Mouse (Mus musculus) forebrain, embryonic 14.5 days (tissue): ENCODE results near the gene Jam2. TPM values are rescaled to one million over a fixed set of nuclear protein-coding genes. Genes with fewer than 3 reads are reported as not detected.

ENCODE experiments used
- ATAC-seq: fragments of 200-750 bp; cut with Nextera tagmentation; 2 replicates; pipeline ENCODE4 v1.8.0; 2017; ENCODE audit warnings: mild to moderate bottlenecking, moderate library complexity
- DNase-seq: peaks from one replicate; pipeline ENCODE4 v3.0.0-alpha.2; 2015; ENCODE audit warnings: low spot score
- H3K27ac ChIP-seq: fragments of 300-500 bp; sonication (generic); 2 replicates; pipeline ENCODE4 v1.5.1; 2014; ENCODE audit warnings: low read depth, mild to moderate bottlenecking, control low read depth, low read length, moderate library complexity
- H3K27me3 ChIP-seq: fragments of 300-500 bp; sonication (generic); replicated peaks from 2 replicates; pipeline ENCODE4 v1.6.1; 2014; ENCODE audit warnings: low read length, control low read depth, mixed read lengths; ENCODE audit not compliant: control insufficient read depth, insufficient read depth
- H3K36me3 ChIP-seq: fragments of 300-500 bp; sonication (generic); 2 replicates; pipeline ENCODE4 v1.6.1; 2014; ENCODE audit warnings: low read length, control low read depth; ENCODE audit not compliant: control insufficient read depth, insufficient read depth
- H3K4me1 ChIP-seq: fragments of 300-500 bp; sonication (generic); 2 replicates; pipeline ENCODE4 v1.6.1; 2014; ENCODE audit warnings: antibody characterized with exemption, low read length, control low read depth; ENCODE audit not compliant: control insufficient read depth, insufficient read depth
- H3K4me2 ChIP-seq: fragments of 300-500 bp; sonication (generic); 2 replicates; pipeline ENCODE4 v1.6.1; 2014; ENCODE audit warnings: mild to moderate bottlenecking, control low read depth, low read length
- H3K4me3 ChIP-seq: fragments of 300-500 bp; sonication (generic); 2 replicates; pipeline ENCODE4 v1.5.1; 2014; ENCODE audit warnings: low read depth, low read length, control low read depth
- H3K9ac ChIP-seq: fragments of 300-500 bp; sonication (generic); 2 replicates; pipeline ENCODE4 v1.6.1; 2014; ENCODE audit warnings: mild to moderate bottlenecking, low read length, control low read depth, moderate library complexity
- H3K9me3 ChIP-seq: fragments of 300-500 bp; sonication (generic); replicated peaks from 2 replicates; pipeline ENCODE4 v1.6.1; 2016; ENCODE audit warnings: low read length, control low read depth, mixed read lengths; ENCODE audit not compliant: control insufficient read depth
- WGBS: fragments of 180-500 bp; shearing (Covaris S2); extraction: QIAGEN DNeasy Blood & Tissue Kit; methylation state at CpG from one replicate; pipeline ENCODE4 v1.1.7; 2014; 5-methylcytosine and 5-hydroxymethylcytosine counted together
- polyA plus RNA-seq: library from polyadenylated mRNA; unstranded; fragments of >200 nt; fragmentation: Nextera tagmentation; extraction: Ambion mirVana; gene quantifications from 2 replicates; pipeline ENCODE4 v1.2.1, GENCODE M21; 2014

The Jam2 gene
- polyA plus RNA-seq, 1 experiment from 2014 or later: 28.9 TPM

GRCm38 (mm10) chr16:84825009-84825408 lies 51.1 kb downstream of the Jam2 start:
- Histone ChIP-seq H3K4me3 (no peak overlapping the region), H3K9me3 (no peaks in the 10 kb centered on the region), H3K27me3 (no peaks in the 10 kb centered on the region), H3K27ac (peak overlapping the region; percentile 7; the same call in 1 of the 2 replicates), H3K4me2 (no peak overlapping the region), H3K36me3 (peaks cover 85% of the 10 kb centered on the region), H3K4me1 (no peaks in the 10 kb centered on the region), H3K9ac (no peak overlapping the region)
- WGBS: 49% methylated on average over 6 of the region's 6 CpGs
- DNase-seq (peak; percentile 37), ATAC-seq (peak; percentile 51; the same call in 1 of the 2 replicates)

DNA sequence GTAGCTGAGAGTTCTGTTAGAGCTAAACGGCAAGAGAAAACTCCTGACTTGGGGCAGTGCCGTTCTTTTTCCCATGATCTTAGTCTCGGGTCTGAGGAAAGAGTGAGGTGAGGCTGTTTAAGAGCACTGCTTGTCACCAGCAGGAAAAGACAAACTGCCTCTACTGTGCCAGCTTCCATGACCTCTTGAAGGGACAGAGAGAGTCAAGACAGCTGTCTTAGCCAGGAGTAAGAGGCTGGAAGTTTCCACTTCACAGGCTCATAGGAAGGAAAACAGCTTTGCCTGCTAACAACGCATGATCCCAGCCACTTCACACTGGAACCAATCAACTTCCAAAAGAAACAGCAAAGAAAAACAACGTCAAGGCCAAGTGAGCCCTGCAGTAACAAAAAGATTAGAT lies 57.8 kb downstream of the Jam2 start:
- Histone ChIP-seq H3K4me2 (no peak overlapping the region), H3K36me3 (peaks cover 49% of the 10 kb centered on the region), H3K9me3 (no peaks in the 10 kb centered on the region), H3K27ac (no peak overlapping the region), H3K4me1 (peaks cover 10% of the 10 kb centered on the region), H3K4me3 (no peak overlapping the region), H3K9ac (no peak overlapping the region), H3K27me3 (no peaks in the 10 kb centered on the region)
- WGBS: 90% methylated on average over 5 of the region's 5 CpGs
- DNase-seq (no peak), ATAC-seq (no peak)

- ATAC-seq (no peak), DNase-seq (peak; percentile 28)
- H3K9me3 ChIP-seq: no peaks in the 10 kb centered on the region
- peaks cover 39% of the 10 kb centered on the region for H3K36me3 ChIP-seq
- peaks cover 14% of the 10 kb centered on the region for H3K4me1 ChIP-seq
- H3K27ac ChIP-seq: no peak overlapping the region
- 75% methylated on average over 5 of the region's 5 CpGs for WGBS
- H3K4me3 ChIP-seq: no peak overlapping the region
- no peak overlapping the region for H3K9ac ChIP-seq
- H3K4me2 ChIP-seq: no peak overlapping the region
- H3K27me3 ChIP-seq: no peaks in the 10 kb centered on the region
Observed at GRCm38 (mm10) chr16:84832736-84833135, 58.8 kb downstream of the Jam2 start.

GRCm38 (mm10) chr16:84834344-84834743 lies 60.4 kb downstream of the Jam2 start:
- no peak for DNase-seq
- no peak for ATAC-seq
- Histone ChIP-seq H3K4me1 (peaks cover 14% of the 10 kb centered on the region), H3K36me3 (peaks cover 31% of the 10 kb centered on the region), H3K4me3 (peak overlapping the region; percentile 93), H3K27me3 (no peaks in the 10 kb centered on the region), H3K9me3 (no peaks in the 10 kb centered on the region), H3K4me2 (peak overlapping the region; percentile 87), H3K9ac (peak overlapping the region; percentile 95), H3K27ac (peak overlapping the region; percentile 94)
- WGBS: under 1% methylated on average over 22 of the region's 22 CpGs

DNA sequence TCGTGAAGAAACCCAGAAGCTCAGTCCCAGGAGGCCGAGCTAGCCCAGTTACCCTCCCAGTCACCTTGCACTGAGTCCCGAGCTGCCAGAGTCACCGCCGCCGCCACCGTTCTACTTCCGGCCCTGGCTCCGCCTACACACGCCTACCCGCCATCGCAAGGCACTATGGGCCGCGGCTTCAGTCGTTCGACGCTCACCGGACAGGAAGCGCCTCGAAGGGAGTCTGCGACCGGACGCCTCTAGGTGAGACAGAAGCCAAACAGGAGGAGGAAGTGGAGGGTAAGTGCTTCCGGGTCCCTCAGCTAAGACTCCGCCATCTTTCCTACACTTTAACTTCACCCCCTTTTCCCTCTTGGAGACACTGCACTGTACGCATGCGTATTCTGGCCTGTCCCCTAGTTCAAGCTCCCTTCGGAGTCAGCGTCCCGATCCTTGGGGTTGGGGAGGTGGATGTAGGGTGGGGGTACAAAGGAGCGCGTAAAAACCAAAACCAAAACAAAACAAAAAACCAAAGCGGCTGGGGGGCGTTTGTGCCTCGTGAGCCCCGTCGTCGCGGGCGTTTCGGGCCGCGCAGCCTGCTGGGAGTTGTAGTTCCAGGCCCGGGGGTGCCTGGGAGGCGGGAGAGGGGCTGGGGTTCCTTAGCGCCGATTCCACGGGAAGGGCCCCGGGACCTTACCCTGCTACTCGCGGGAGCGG lies 61.0 kb downstream of the Jam2 start, which contains the start of gene Gabpa:
TSS of gene Gabpa (plus strand) at position 181 of the 696 bp plus-strand sequence.
- Histone ChIP-seq H3K27me3 (no peaks in the 10 kb centered on the region), H3K4me3 (peak within 1 kb of the TSS; percentile 93), H3K9ac (peak within 1 kb of the TSS; percentile 95), H3K27ac (peak within 1 kb of the TSS; percentile 94), H3K36me3 (peaks cover 29% of the 10 kb centered on the region), H3K4me2 (peak within 1 kb of the TSS; percentile 87), H3K4me1 (peaks cover 14% of the 10 kb centered on the region), H3K9me3 (no peaks in the 10 kb centered on the region)
- ATAC-seq (peak; percentile 96), DNase-seq (peak; percentile 97)
- under 1% methylated on average over 52 of the region's 52 CpGs for WGBS

DNA sequence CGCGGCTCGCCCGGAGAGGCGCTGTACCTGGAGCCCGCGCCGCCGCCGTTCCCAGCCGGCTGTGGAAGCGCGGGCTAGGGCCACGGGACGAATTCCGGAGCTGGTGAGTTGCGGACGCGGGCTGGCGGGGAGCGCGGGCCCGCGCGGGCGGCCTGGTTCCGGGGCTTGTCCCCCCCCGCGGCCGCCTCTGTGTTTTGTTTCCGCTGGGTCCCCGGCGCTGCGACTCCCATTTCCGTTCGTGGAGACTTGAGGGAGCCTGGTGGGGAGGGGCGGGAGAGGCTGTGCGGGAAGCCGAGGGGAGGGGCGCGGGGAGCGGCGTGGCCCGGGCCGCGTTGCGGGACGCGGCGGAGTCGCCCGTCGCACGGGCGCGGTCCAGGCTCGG lies 61.5 kb downstream of the Jam2 start, which contains the start of gene Atp5j:
TSS of gene Atp5j (minus strand) at position 185 of the 382 bp plus-strand sequence.
- H3K27me3 ChIP-seq: no peaks in the 10 kb centered on the region
- H3K9me3 ChIP-seq: no peaks in the 10 kb centered on the region
- peak; percentile 81 for DNase-seq
- H3K9ac ChIP-seq: peak within 1 kb of the TSS; percentile 95
- H3K27ac ChIP-seq: peak within 1 kb of the TSS; percentile 94
- H3K36me3 ChIP-seq: peaks cover 27% of the 10 kb centered on the region
- peak within 1 kb of the TSS; percentile 93 for H3K4me3 ChIP-seq
- 0% methylated on average over 52 of the region's 57 CpGs for WGBS
- peak within 1 kb of the TSS; percentile 87 for H3K4me2 ChIP-seq
- ATAC-seq: peak; percentile 70
- peaks cover 14% of the 10 kb centered on the region for H3K4me1 ChIP-seq

DNA sequence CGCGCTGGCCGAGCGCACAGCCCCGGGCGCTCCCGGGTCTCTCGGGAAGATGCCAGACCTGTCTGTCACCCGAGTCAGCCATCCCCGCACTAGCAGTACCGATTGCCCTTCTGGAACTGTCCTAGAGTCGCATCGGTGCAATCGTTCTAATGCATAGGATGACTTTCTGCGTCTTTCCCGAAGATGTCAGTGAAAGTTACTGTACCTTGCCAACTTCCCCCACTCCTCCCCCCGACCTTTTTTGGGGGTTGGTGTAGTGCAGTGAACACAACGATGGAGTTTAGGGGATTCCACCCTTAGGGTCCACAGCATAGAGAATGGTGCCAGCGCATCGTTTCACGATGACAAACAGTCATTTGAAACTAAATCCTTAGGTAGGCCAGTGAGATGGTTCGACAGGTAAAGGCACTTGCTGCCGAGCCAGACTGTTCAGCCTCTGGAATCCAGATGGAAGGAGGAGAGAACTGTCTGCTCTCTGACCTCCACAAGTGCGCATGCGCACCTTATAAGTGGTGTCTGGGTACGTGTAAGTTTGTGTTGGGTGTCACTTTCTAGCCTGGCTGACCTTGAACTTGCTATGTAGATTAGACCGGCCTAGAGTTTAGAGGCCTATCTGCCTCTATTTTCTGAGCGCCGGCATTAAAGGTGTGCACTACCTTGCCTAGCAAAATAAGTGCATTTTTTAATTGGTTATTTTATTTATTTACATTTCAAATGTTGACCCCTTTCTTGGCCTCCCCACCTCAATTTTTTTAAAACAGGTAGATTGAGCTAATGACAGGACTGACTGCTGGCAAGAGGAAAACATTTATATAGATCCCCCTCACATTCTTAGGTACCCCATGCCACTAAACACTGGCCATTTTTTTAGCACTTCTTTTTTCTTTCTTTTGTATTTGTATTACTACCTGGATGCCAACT lies 62.2 kb downstream of the Jam2 start:
- ATAC-seq: peak; percentile 4
- peaks cover 14% of the 10 kb centered on the region for H3K4me1 ChIP-seq
- H3K27me3 ChIP-seq: no peaks in the 10 kb centered on the region
- DNase-seq: peak; percentile 53
- WGBS: 7% methylated on average over 29 of the region's 29 CpGs
- H3K4me3 ChIP-seq: peak overlapping the region; percentile 93
- peaks cover 26% of the 10 kb centered on the region for H3K36me3 ChIP-seq
- peak overlapping the region; percentile 95 for H3K9ac ChIP-seq
- H3K9me3 ChIP-seq: no peaks in the 10 kb centered on the region
- peak overlapping the region; percentile 94 for H3K27ac ChIP-seq
- H3K4me2 ChIP-seq: peak overlapping the region; percentile 87

DNA sequence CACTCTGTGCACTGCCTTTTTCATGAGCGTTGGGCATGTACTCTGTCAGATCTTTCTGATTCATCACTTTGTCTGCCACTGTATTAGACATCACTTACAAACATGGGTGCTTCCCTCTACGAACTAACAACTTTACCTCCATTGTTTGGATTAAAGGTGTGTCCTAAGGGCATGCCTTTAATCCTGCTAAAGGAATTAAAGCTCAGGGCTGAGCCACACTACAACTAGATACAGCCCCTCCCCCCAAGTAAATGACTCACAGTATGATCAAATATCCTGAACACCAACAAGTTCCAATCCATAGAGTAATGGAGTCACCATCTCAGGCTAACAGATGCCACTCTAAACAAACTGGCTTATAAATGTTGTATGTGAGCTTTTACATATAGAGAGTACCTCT lies 64.7 kb downstream of the Jam2 start:
- Histone ChIP-seq H3K4me3 (no peak overlapping the region), H3K4me2 (no peak overlapping the region), H3K4me1 (peaks cover 14% of the 10 kb centered on the region), H3K9me3 (no peaks in the 10 kb centered on the region), H3K27me3 (no peaks in the 10 kb centered on the region), H3K27ac (no peak overlapping the region), H3K36me3 (peaks cover 31% of the 10 kb centered on the region), H3K9ac (no peak overlapping the region)
- ATAC-seq (no peak), DNase-seq (no peak)
- 80% methylated on average over 2 of the region's 2 CpGs for WGBS
